Mouse (Mus musculus): Measurements from ENCODE around the gene Hrh1. TPM values are rescaled to one million over a fixed set of nuclear protein-coding genes. Genes with fewer than 3 reads are reported as not detected.

Hrh1 gene
- polyA plus RNA-seq, 1 experiment from 2014 or later = not detected

DNA sequence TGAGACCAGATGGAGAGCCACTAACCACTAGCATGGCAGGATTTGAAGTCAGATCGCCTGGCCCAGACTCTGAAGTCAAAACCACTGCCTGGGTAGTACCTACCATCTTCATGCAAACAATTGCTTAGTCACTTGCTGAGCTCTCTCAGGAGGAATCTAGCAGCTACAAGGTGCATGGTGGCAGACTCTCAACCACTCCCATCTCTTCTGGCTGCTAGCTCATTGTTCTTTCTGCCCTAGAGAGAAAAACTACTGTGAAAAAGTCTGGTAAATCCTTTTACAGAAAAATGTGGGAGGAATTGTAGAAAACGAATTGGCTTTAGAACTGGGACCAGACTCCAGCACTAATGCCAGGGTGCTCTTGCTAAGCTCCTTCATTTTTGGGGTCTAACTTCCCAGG lies 7.6 kb upstream of the Hrh1 start:
- ATAC-seq = no peak
- Histone ChIP-seq H3K4me2 (no peak overlapping the region), H3K4me3 (no peak overlapping the region), H3K9me3 (replicated peaks) (no peaks in the 10 kb centered on the region), H3K4me1 (no peaks in the 10 kb centered on the region), H3K9ac (no peak overlapping the region), H3K27me3 (replicated peaks) (peaks cover 15% of the 10 kb centered on the region), H3K27ac (no peak overlapping the region), H3K36me3 (no peaks in the 10 kb centered on the region)
- WGBS (ENCODE audit: insufficient replicate concordance) = 39% methylated on average over 2 of the region's 2 CpGs

- ATAC-seq = no peak
- H3K4me3 ChIP-seq = no peak overlapping the region
- H3K36me3 ChIP-seq = no peaks in the 10 kb centered on the region
- no peak overlapping the region for H3K4me2 ChIP-seq
- H3K9me3 ChIP-seq (replicated peaks) = no peaks in the 10 kb centered on the region
- H3K27me3 ChIP-seq (replicated peaks) = peaks cover 59% of the 10 kb centered on the region
- peaks cover 8% of the 10 kb centered on the region for H3K4me1 ChIP-seq
- H3K9ac ChIP-seq = no peak overlapping the region
- H3K27ac ChIP-seq = no peak overlapping the region
- 49% methylated on average over 4 of the region's 4 CpGs for WGBS (ENCODE audit: insufficient replicate concordance)
Measured at GRCm38 (mm10) chr6:114394982-114395381, 2.8 kb upstream of the Hrh1 start.

GRCm38 (mm10) chr6:114396605-114397004 lies 1.1 kb upstream of the Hrh1 start:
- Histone ChIP-seq H3K36me3 (no peaks in the 10 kb centered on the region), H3K9me3 (replicated peaks) (no peaks in the 10 kb centered on the region), H3K4me2 (no peak overlapping the region), H3K27me3 (replicated peaks) (peaks cover 75% of the 10 kb centered on the region), H3K4me1 (peaks cover 8% of the 10 kb centered on the region), H3K4me3 (no peak overlapping the region), H3K27ac (no peak overlapping the region), H3K9ac (no peak overlapping the region)
- WGBS (ENCODE audit: insufficient replicate concordance) = 54% methylated on average over 4 of the region's 4 CpGs
- ATAC-seq = no peak

DNA sequence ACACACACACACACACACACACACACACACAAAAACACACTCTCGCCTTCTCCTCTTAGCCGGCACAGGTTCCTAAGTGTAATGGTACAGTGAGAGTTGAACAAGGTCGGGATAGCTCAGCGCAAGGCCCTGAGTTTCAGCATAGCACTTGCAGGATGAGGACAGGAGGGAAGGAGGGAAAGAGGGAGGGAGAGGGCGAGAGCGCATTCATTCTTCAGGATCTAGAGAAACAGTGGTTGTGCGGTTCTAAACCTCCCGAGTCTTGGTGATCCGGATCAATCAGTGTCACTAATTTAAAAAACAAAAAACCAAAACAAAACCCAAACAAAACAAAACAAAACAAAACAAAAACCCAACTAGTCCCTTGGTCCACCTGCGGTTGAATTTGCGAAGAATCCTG lies 456 bp upstream of the Hrh1 start:
- H3K27me3 ChIP-seq (replicated peaks) = peaks cover 70% of the 10 kb centered on the region
- no peak overlapping the region for H3K9ac ChIP-seq
- no peaks in the 10 kb centered on the region for H3K36me3 ChIP-seq
- H3K4me3 ChIP-seq = peak overlapping the region; percentile 45; the same call in 1 of the 2 replicates
- peak overlapping the region; percentile 69 for H3K4me2 ChIP-seq
- no peak for ATAC-seq
- WGBS (ENCODE audit: insufficient replicate concordance) = 12% methylated on average over 11 of the region's 11 CpGs
- H3K9me3 ChIP-seq (replicated peaks) = no peaks in the 10 kb centered on the region
- H3K27ac ChIP-seq = no peak overlapping the region
- peaks cover 8% of the 10 kb centered on the region for H3K4me1 ChIP-seq

DNA sequence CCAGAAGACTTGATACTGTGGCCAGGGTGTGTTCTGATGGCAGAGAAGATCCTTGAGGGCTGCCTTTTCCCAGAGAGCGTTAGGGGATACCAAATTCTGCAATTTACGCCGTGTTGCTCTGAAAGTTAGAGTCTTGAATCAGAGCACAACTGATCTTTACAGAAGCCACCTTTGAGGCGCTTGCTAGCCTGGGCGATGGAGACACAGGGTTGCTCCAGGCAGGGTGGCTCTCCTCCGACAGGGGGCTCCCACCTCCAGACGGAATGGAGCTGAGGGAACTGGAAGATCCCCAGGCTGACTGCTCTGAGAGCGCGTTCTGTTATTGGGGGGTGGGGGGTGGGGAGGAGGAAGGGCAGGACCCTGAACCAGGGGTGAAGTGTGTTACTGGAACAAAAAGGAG lies 890 bp downstream of the Hrh1 start:
- no peaks in the 10 kb centered on the region for H3K9me3 ChIP-seq (replicated peaks)
- H3K9ac ChIP-seq = no peak overlapping the region
- H3K4me3 ChIP-seq = no peak overlapping the region
- no peaks in the 10 kb centered on the region for H3K36me3 ChIP-seq
- H3K4me2 ChIP-seq = no peak overlapping the region
- 6% methylated on average over 9 of the region's 9 CpGs for WGBS (ENCODE audit: insufficient replicate concordance)
- peaks cover 71% of the 10 kb centered on the region for H3K27me3 ChIP-seq (replicated peaks)
- no peak overlapping the region for H3K27ac ChIP-seq
- ATAC-seq = no peak
- peaks cover 8% of the 10 kb centered on the region for H3K4me1 ChIP-seq

DNA sequence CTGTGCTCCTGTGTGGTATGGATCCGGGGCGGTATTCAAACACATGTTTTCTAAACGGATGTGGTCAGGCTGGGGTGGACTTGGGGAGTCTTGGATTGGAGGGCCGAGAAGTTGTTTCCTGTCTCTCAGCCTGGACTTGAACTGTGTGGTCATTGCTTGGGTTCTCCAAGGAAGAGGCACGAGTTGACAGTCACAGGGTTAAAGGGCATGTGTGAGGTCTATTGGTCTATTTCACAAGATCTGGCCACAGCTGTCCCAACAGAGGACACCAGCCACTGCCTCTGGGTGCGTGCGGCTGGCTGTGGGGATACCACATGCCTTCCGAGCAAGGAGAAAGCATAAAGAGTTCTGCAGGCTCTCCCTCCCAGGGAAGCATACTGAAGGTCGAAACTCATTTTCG lies 2.7 kb downstream of the Hrh1 start:
- Histone ChIP-seq H3K36me3 (no peaks in the 10 kb centered on the region), H3K27me3 (replicated peaks) (peaks cover 70% of the 10 kb centered on the region), H3K4me3 (no peak overlapping the region), H3K27ac (no peak overlapping the region), H3K4me2 (no peak overlapping the region), H3K9me3 (replicated peaks) (no peaks in the 10 kb centered on the region), H3K4me1 (peaks cover 8% of the 10 kb centered on the region), H3K9ac (no peak overlapping the region)
- no peak for ATAC-seq
- 41% methylated on average over 10 of the region's 10 CpGs for WGBS (ENCODE audit: insufficient replicate concordance)

DNA sequence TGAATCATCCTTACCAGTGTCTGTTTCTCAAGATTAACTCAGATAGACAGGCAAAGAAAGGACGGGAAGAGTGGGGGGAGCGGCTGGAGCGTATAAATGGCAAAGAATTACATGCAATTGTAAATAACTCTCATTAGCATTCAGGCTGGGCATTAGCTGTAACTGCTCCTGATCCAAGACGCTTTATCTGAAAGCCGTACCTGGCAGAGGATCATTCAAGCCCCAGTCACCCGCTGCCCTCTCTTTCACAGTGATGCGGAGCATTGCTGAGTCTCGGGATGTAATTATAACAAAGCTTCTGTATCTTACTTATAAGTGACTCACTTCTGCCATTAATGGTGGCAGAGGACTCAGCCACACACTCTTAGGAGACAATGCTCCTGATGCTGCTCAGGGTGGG lies 3.1 kb downstream of the Hrh1 start:
- H3K36me3 ChIP-seq = no peaks in the 10 kb centered on the region
- H3K27me3 ChIP-seq (replicated peaks) = peaks cover 65% of the 10 kb centered on the region
- no peak overlapping the region for H3K27ac ChIP-seq
- no peak for ATAC-seq
- H3K4me3 ChIP-seq = no peak overlapping the region
- no peak overlapping the region for H3K4me2 ChIP-seq
- H3K9me3 ChIP-seq (replicated peaks) = no peaks in the 10 kb centered on the region
- peaks cover 8% of the 10 kb centered on the region for H3K4me1 ChIP-seq
- no peak overlapping the region for H3K9ac ChIP-seq
- 71% methylated on average over 8 of the region's 8 CpGs for WGBS (ENCODE audit: insufficient replicate concordance)

DNA sequence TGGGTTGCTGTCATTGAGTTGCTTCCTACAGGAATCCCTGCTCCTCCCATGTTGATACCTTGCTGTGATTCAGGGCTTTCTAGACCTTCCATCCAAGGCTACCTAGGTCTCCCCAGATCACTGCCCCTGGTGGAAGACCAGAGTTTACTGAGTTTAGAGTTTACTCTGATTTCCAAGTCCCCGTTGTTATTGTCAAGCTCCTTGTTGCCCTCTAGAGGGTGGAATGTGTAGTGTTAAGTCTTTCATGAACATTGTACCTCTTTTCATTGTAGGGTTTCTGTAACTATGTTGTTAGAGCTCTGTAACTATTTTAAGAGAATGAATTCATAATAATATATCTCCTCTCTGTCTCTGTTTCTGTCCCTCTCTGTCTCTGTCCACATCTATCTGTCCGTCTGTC lies 4.4 kb downstream of the Hrh1 start:
- no peak for ATAC-seq

GRCm38 (mm10) chr6:114403632-114404031 lies 5.9 kb downstream of the Hrh1 start:
- 23% methylated on average over 8 of the region's 8 CpGs for WGBS (ENCODE audit: insufficient replicate concordance)
- H3K9me3 ChIP-seq (replicated peaks) = no peaks in the 10 kb centered on the region
- peaks cover 42% of the 10 kb centered on the region for H3K27me3 ChIP-seq (replicated peaks)
- no peaks in the 10 kb centered on the region for H3K36me3 ChIP-seq
- H3K9ac ChIP-seq = no peak overlapping the region
- H3K27ac ChIP-seq = no peak overlapping the region
- H3K4me1 ChIP-seq = no peaks in the 10 kb centered on the region
- H3K4me2 ChIP-seq = no peak overlapping the region
- no peak overlapping the region for H3K4me3 ChIP-seq
- ATAC-seq = no peak

More for the DNA sequence above, 4.4 kb downstream of the Hrh1 start:
- H3K9ac ChIP-seq = no peak overlapping the region
- H3K9me3 ChIP-seq (replicated peaks) = no peaks in the 10 kb centered on the region
- WGBS (ENCODE audit: insufficient replicate concordance) = 50% methylated on average over 2 of the region's 2 CpGs
- H3K4me2 ChIP-seq = no peak overlapping the region
- H3K36me3 ChIP-seq = no peaks in the 10 kb centered on the region
- no peak overlapping the region for H3K4me3 ChIP-seq
- H3K4me1 ChIP-seq = peaks cover 8% of the 10 kb centered on the region
- no peak overlapping the region for H3K27ac ChIP-seq
- H3K27me3 ChIP-seq (replicated peaks) = peaks cover 52% of the 10 kb centered on the region

DNA sequence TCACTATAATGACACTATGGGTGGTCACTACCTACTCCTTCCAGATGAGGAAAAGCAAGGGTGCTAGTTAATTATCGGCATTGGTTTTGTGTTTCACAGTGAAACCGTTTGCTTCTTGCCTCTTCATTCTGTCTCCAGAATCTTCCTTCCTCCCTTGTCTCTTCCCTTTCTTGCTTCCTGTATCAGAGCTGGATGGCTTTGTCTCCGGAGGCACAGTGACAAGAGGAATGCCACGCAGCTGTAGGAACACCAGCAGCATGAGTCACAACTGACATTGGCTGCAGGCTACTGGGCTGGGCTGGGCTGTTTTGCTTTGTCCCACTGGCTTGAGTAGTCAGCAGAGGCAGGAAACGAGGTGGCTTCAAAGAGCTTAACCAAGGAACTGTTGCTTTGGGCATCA lies 6.4 kb downstream of the Hrh1 start:
- H3K4me3 ChIP-seq = no peak overlapping the region

GRCm38 (mm10) chr6:114404774-114405468 lies 7.2 kb downstream of the Hrh1 start:
- Histone ChIP-seq H3K27me3 (replicated peaks) (peaks cover 35% of the 10 kb centered on the region), H3K9ac (no peak overlapping the region), H3K9me3 (replicated peaks) (no peaks in the 10 kb centered on the region), H3K36me3 (no peaks in the 10 kb centered on the region), H3K4me3 (no peak overlapping the region), H3K4me1 (no peaks in the 10 kb centered on the region), H3K4me2 (no peak overlapping the region), H3K27ac (no peak overlapping the region)
- no peak for ATAC-seq
- WGBS (ENCODE audit: insufficient replicate concordance) = 67% methylated on average over 7 of the region's 7 CpGs

More for the DNA sequence above, 6.4 kb downstream of the Hrh1 start:
- H3K27ac ChIP-seq = no peak overlapping the region
- no peak overlapping the region for H3K4me2 ChIP-seq
- peaks cover 42% of the 10 kb centered on the region for H3K27me3 ChIP-seq (replicated peaks)
- 17% methylated on average over 5 of the region's 5 CpGs for WGBS (ENCODE audit: insufficient replicate concordance)
- no peak for ATAC-seq
- H3K9ac ChIP-seq = no peak overlapping the region
- no peaks in the 10 kb centered on the region for H3K9me3 ChIP-seq (replicated peaks)
- H3K36me3 ChIP-seq = no peaks in the 10 kb centered on the region
- no peaks in the 10 kb centered on the region for H3K4me1 ChIP-seq

DNA sequence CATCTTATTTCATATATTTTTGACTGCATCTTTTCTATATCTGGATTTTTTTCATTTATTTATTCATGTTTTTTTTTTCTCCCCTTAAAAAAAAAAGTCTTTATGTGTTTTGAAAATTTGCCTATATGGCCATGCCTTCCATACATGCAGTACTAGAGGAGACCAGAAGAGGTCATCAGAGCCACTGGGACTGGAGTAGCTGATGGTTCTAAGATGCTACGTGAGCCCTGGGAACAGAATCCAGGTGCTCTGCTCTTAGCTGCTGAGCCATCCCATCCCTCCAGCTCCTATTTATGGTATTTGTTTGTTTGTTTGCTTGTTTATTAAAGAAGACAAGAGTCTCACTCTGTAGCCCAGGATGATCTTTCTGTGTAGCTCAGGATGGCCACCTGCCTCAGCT lies 8.9 kb downstream of the Hrh1 start:
- Histone ChIP-seq H3K9me3 (replicated peaks) (no peaks in the 10 kb centered on the region), H3K4me2 (no peak overlapping the region), H3K27ac (no peak overlapping the region), H3K4me1 (no peaks in the 10 kb centered on the region), H3K9ac (no peak overlapping the region), H3K36me3 (no peaks in the 10 kb centered on the region), H3K4me3 (no peak overlapping the region), H3K27me3 (replicated peaks) (peaks cover 18% of the 10 kb centered on the region; the same call in 1 of the 2 replicates)
- ATAC-seq = no peak
- 34% methylated on average over 1 of the region's 1 CpGs for WGBS (ENCODE audit: insufficient replicate concordance)

DNA sequence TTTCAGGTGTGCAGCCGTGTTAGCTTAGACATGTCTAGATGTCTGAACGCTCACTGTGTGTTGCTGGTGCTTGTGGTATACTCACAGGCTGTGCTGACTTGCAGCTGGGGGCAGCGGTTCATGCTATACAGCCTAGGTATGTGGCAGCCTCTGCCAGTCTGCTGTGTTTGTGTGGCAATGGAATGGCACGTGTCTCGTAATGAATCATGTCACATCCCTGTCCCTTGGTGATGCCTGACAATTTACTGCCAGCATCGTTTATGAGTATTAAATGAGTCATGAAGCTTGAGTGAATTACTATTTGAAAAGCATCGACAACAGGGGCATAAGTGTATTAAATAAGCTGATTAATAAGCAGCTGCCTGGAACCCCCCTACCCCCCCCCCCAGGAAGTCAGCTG lies 9.3 kb downstream of the Hrh1 start:
- Histone ChIP-seq H3K27ac (no peak overlapping the region), H3K4me2 (no peak overlapping the region), H3K4me1 (no peaks in the 10 kb centered on the region), H3K36me3 (no peaks in the 10 kb centered on the region), H3K27me3 (replicated peaks) (peaks cover 18% of the 10 kb centered on the region; the same call in 1 of the 2 replicates), H3K4me3 (no peak overlapping the region), H3K9ac (no peak overlapping the region), H3K9me3 (replicated peaks) (no peaks in the 10 kb centered on the region)
- WGBS (ENCODE audit: insufficient replicate concordance) = 67% methylated on average over 7 of the region's 7 CpGs
- no peak for ATAC-seq

All from liver, embryonic 12.5 days (tissue).